Mouse (Mus musculus) embryonic fibroblast, embryonic 13.5 days (primary cell): ENCODE results near the gene Chd9.

Experiments used
- CTCF ChIP-seq: IDR thresholded peaks from 2 replicates; pipeline ENCODE4 v1.5.1; 2011; ENCODE audit warnings: mild to moderate bottlenecking, control low read depth, low read length, moderate library complexity, borderline replicate concordance; ENCODE audit not compliant: insufficient read depth
- POLR2A ChIP-seq: IDR thresholded peaks from 2 replicates; pipeline ENCODE4 v1.6.1; 2011; ENCODE audit warnings: low read depth, mild to moderate bottlenecking, control low read depth, low read length, moderate library complexity

DNA sequence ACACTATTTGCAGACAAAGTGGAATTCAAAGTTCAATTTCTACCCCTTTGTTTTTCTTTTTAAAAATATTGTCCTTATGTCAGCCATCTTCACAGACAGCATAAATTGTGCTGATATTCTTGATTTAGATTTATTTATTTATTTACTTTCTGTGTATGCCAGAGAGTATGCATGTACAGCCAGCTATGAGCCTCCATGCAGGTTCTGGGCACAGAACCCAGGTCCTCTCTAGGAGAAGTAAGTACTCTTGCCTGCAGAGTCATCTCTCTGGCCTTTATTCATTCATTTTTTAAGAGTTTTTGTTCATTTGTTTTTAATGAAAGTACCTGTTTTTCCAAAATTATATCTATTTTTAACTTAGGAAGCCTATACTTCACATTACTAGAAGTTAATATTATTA lies 129.6 kb downstream of the Chd9 start:
- no peak for TF ChIP-seq CTCF
- no peak for TF ChIP-seq POLR2A
